Mouse (Mus musculus): ENCODE results near the gene Taar9.

GRCm38 (mm10) chr10:24108236-24108635, 1.1 kb downstream of the Taar9 start:
- TF ChIP-seq POLR2A (IDR thresholded peaks at IDR 0.05; ENCODE audit: low read depth, low read length) (no peak), MAZ (IDR thresholded peaks at IDR 0.05; ENCODE audit: low read depth, low read length) (no peak), USF2 (conservative IDR thresholded peaks at IDR 0.05; ENCODE audit: low read depth, low read length) (no peak), USF1 (IDR thresholded peaks at IDR 0.05; ENCODE audit: low read depth, low read length) (no peak)
